Mouse (Mus musculus) stomach, embryonic 16.5 days (tissue): ENCODE measurements around the gene Epha8. TPM values are rescaled to one million over a fixed set of nuclear protein-coding genes. Genes with fewer than 3 reads are reported as not detected.

Experiments
- ATAC-seq: fragments of 200-750 bp; cut with Nextera tagmentation; 2 replicates; pipeline ENCODE4 v1.8.0; 2017; ENCODE audit warnings: moderate number of reproducible peaks, moderate TSS enrichment; ENCODE audit not compliant: insufficient read depth, low FRiP score
- H3K27ac ChIP-seq: fragments of 300-500 bp; sonication (generic); 2 replicates; pipeline ENCODE4 v1.5.1; 2014; ENCODE audit warnings: low read length
- H3K27me3 ChIP-seq: fragments of 300-500 bp; sonication (generic); 2 replicates; pipeline ENCODE4 v1.6.1; 2014; ENCODE audit warnings: low read length, control low read depth, mixed read lengths; ENCODE audit not compliant: control insufficient read depth, insufficient read depth
- H3K36me3 ChIP-seq: fragments of 300-500 bp; sonication (generic); 2 replicates; pipeline ENCODE4 v1.6.1; 2014; ENCODE audit warnings: low read length; ENCODE audit not compliant: control insufficient read depth, insufficient read depth
- H3K4me1 ChIP-seq: fragments of 300-500 bp; sonication (generic); 2 replicates; pipeline ENCODE4 v1.6.1; 2014; ENCODE audit warnings: low read length, control low read depth, mixed read lengths; ENCODE audit not compliant: control insufficient read depth, insufficient read depth
- H3K4me2 ChIP-seq: fragments of 300-500 bp; sonication (generic); 2 replicates; pipeline ENCODE4 v1.6.1; 2014; ENCODE audit warnings: low read depth, low read length, mixed read lengths
- H3K4me3 ChIP-seq: fragments of 300-500 bp; sonication (generic); replicated peaks from 2 replicates; pipeline ENCODE4 v1.5.1; 2014; ENCODE audit warnings: mild to moderate bottlenecking, low read length
- H3K9ac ChIP-seq: fragments of 300-500 bp; sonication (generic); 2 replicates; pipeline ENCODE4 v1.6.1; 2014; ENCODE audit warnings: low read length
- H3K9me3 ChIP-seq: fragments of 300-500 bp; sonication (generic); replicated peaks from 2 replicates; pipeline ENCODE4 v1.6.1; 2016; ENCODE audit warnings: low read length, control low read depth; ENCODE audit not compliant: control insufficient read depth
- WGBS: fragments of 180-500 bp; shearing (Covaris S2); extraction: QIAGEN DNeasy Blood & Tissue Kit; methylation state at CpG from one replicate; pipeline ENCODE4 v1.1.7; 2014; 5-methylcytosine and 5-hydroxymethylcytosine counted together
- polyA plus RNA-seq: library from polyadenylated mRNA; unstranded; fragments of >200 nt; fragmentation: Nextera tagmentation; extraction: Ambion mirVana; gene quantifications from 2 replicates; pipeline ENCODE4 v1.2.1, GENCODE M21; 2015

Gene Epha8
- 0.39 TPM in 2 replicates for polyA plus RNA-seq

- Histone ChIP-seq H3K9me3 (no peaks in the 10 kb centered on the region), H3K4me1 (peaks cover 15% of the 10 kb centered on the region), H3K4me2 (peak within 1 kb of the TSS; percentile 84), H3K27me3 (peaks cover 47% of the 10 kb centered on the region), H3K27ac (no peak within 1 kb of the TSS), H3K9ac (peak within 1 kb of the TSS; percentile 57), H3K4me3 (peak within 1 kb of the TSS; percentile 48), H3K36me3 (no peaks in the 10 kb centered on the region)
- WGBS = under 1% methylated on average over 60 of the region's 75 CpGs
- peak; percentile 7 for ATAC-seq
Measured at GRCm38 (mm10) chr4:136956751-136957446, at the start of gene Epha8. Epha8 (minus strand) TSS chr4:136956816.

GRCm38 (mm10) chr4:137001825-137002224 is 45.2 kb upstream of the Epha8 start:
- no peaks in the 10 kb centered on the region for H3K36me3 ChIP-seq
- no peak for ATAC-seq
- 64% methylated on average over 3 of the region's 3 CpGs for WGBS

DNA sequence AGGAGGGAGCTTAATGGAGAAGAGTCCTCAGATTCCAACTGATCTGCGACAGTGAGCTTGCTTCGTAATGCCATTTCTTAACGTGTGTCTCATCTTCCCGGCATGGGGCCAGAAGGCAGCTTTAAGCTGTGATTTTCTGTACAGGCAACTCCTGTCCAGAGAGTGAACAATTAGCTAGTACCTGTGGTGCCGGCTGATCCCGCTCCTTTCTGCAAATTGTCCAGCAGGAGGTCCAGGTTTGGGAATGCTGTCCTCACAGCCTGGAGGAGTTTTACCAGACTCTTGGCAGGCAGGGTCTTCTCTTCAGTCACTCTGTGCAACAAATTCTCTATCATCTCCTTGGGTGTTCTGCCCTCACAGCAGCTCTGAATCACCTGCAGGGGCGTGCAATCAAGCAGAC is 44.4 kb upstream of the Epha8 start:
- Histone ChIP-seq H3K9ac (no peak overlapping the region), H3K4me1 (no peaks in the 10 kb centered on the region), H3K4me3 (no peak overlapping the region), H3K36me3 (no peaks in the 10 kb centered on the region), H3K27ac (no peak overlapping the region), H3K4me2 (no peak overlapping the region), H3K27me3 (no peaks in the 10 kb centered on the region), H3K9me3 (no peaks in the 10 kb centered on the region)
- ATAC-seq = no peak
- WGBS = 88% methylated on average over 7 of the region's 7 CpGs

More at GRCm38 (mm10) chr4:137001825-137002224, 45.2 kb upstream of the Epha8 start:
- Histone ChIP-seq H3K9ac (no peak overlapping the region), H3K4me3 (no peak overlapping the region), H3K27ac (no peak overlapping the region), H3K27me3 (no peaks in the 10 kb centered on the region), H3K9me3 (no peaks in the 10 kb centered on the region), H3K4me2 (no peak overlapping the region), H3K4me1 (no peaks in the 10 kb centered on the region)

DNA sequence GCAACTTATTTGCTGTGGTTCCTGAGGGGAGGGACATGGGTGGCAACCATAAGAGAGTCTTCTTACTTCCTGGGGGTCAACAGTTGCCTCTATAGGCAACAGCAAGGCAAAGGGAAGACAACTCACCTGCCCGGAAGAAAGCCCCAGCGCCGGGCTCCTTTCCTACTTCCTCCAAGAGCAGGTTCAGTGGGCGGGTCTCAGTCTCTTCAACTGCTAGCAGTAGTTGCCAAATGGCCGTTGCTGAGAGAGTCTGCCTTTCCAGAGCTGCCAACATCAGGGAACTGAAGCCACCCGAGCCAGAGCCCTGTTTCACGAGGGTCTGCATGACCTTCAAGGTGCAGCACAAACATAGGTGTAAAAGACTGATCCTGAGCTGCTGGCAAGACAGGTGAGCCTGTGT is 41.8 kb upstream of the Epha8 start:
- 77% methylated on average over 7 of the region's 7 CpGs for WGBS
- no peak overlapping the region for H3K4me3 ChIP-seq
- no peaks in the 10 kb centered on the region for H3K4me1 ChIP-seq
- no peak overlapping the region for H3K4me2 ChIP-seq
- H3K27ac ChIP-seq = no peak overlapping the region
- H3K36me3 ChIP-seq = 0 out of 2 replicates have a peak, but pooled peaks cover 7% of the 10 kb centered on the region
- ATAC-seq = no peak
- H3K9ac ChIP-seq = no peak overlapping the region
- H3K9me3 ChIP-seq = no peaks in the 10 kb centered on the region
- H3K27me3 ChIP-seq = no peaks in the 10 kb centered on the region

- Histone ChIP-seq H3K9me3 (no peaks in the 10 kb centered on the region), H3K4me1 (no peaks in the 10 kb centered on the region), H3K36me3 (0 out of 2 replicates have a peak, but pooled peaks cover 7% of the 10 kb centered on the region), H3K4me3 (no peak overlapping the region), H3K9ac (no peak overlapping the region), H3K27me3 (no peaks in the 10 kb centered on the region), H3K4me2 (no peak overlapping the region), H3K27ac (no peak overlapping the region)
- ATAC-seq = no peak
- 82% methylated on average over 12 of the region's 12 CpGs for WGBS
Measured at GRCm38 (mm10) chr4:136997723-136998345, 41.2 kb upstream of the Epha8 start.

- Histone ChIP-seq H3K4me3 (no peak overlapping the region), H3K4me2 (no peak overlapping the region), H3K9ac (no peak overlapping the region), H3K27ac (no peak overlapping the region), H3K36me3 (0 out of 2 replicates have a peak, but pooled peaks cover 7% of the 10 kb centered on the region), H3K9me3 (no peaks in the 10 kb centered on the region), H3K4me1 (no peaks in the 10 kb centered on the region), H3K27me3 (no peaks in the 10 kb centered on the region)
- ATAC-seq = no peak
- WGBS = 72% methylated on average over 7 of the region's 7 CpGs
Measured at GRCm38 (mm10) chr4:136996933-136997332, 40.3 kb upstream of the Epha8 start.

DNA sequence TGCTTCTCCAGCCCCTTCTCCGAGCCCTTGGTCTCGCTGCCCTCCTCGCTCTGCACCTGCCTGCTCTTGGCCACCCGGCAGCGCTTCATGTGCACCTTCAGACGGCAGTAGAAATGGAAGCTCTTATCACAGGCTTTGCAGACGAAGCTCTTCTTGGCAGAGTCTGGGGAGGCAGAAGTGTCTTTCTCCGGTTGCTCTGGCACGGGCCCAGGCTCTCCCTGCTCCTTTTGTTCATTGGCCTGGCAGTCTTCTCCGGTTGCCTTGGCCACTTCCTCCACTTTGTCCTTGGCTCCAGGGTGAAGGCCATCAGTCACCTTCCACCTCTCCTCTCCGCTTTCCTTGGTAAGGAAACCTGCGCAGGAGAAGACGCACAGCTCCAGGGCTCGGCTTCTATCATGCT is 38.7 kb upstream of the Epha8 start:
- no peak overlapping the region for H3K9ac ChIP-seq
- H3K36me3 ChIP-seq = peaks cover 7% of the 10 kb centered on the region; the same call in 1 of the 2 replicates
- 88% methylated on average over 14 of the region's 14 CpGs for WGBS
- H3K9me3 ChIP-seq = no peaks in the 10 kb centered on the region
- no peaks in the 10 kb centered on the region for H3K27me3 ChIP-seq
- H3K27ac ChIP-seq = no peak overlapping the region
- no peak for ATAC-seq
- no peak overlapping the region for H3K4me2 ChIP-seq
- no peaks in the 10 kb centered on the region for H3K4me1 ChIP-seq
- no peak overlapping the region for H3K4me3 ChIP-seq

- Histone ChIP-seq H3K27ac (no peak overlapping the region), H3K9ac (no peak overlapping the region), H3K9me3 (no peaks in the 10 kb centered on the region), H3K27me3 (no peaks in the 10 kb centered on the region), H3K4me2 (no peak overlapping the region), H3K36me3 (no peaks in the 10 kb centered on the region), H3K4me3 (no peak overlapping the region), H3K4me1 (no peaks in the 10 kb centered on the region)
- ATAC-seq = no peak
- 59% methylated on average over 9 of the region's 9 CpGs for WGBS
Measured at GRCm38 (mm10) chr4:136981993-136982695, 25.5 kb upstream of the Epha8 start.

GRCm38 (mm10) chr4:136981347-136981746 is 24.7 kb upstream of the Epha8 start:
- H3K4me3 ChIP-seq = no peak overlapping the region
- no peaks in the 10 kb centered on the region for H3K27me3 ChIP-seq
- no peak overlapping the region for H3K9ac ChIP-seq
- WGBS = 16% methylated on average over 12 of the region's 12 CpGs
- H3K9me3 ChIP-seq = no peaks in the 10 kb centered on the region
- no peak overlapping the region for H3K4me2 ChIP-seq
- ATAC-seq = peak; percentile 51; the same call in 1 of the 2 replicates
- H3K27ac ChIP-seq = no peak overlapping the region
- no peaks in the 10 kb centered on the region for H3K36me3 ChIP-seq
- H3K4me1 ChIP-seq = no peaks in the 10 kb centered on the region
